Mouse (Mus musculus): ENCODE measurements around the gene Gm20696. TPM values are rescaled to one million over a fixed set of nuclear protein-coding genes. Genes with fewer than 3 reads are reported as not detected.
A peak's percentile ranks its signal among the peaks of the same experiment; 100 is the strongest.

Gene Gm20696
- polyA plus RNA-seq, 1 experiment from 2014 or later: 6.4 TPM

GRCm38 (mm10) chr6:99446801-99447415 is 219.7 kb downstream of the Gm20696 start:
- no peak for DNase-seq (ENCODE audit: low spot score)

GRCm38 (mm10) chr6:99443460-99443859 is 223.1 kb downstream of the Gm20696 start:
- DNase-seq (ENCODE audit: low spot score): no peak

- no peak for DNase-seq (ENCODE audit: low spot score)
Observed at GRCm38 (mm10) chr6:99441100-99441499, 225.5 kb downstream of the Gm20696 start.

GRCm38 (mm10) chr6:99440606-99441005 is 226.0 kb downstream of the Gm20696 start:
- no peak for DNase-seq (ENCODE audit: low spot score)

GRCm38 (mm10) chr6:99439878-99440361 is 226.7 kb downstream of the Gm20696 start:
- no peak for DNase-seq (ENCODE audit: low spot score)

GRCm38 (mm10) chr6:99439214-99439877 is 227.3 kb downstream of the Gm20696 start:
- DNase-seq (ENCODE audit: low spot score): no peak

- no peak for DNase-seq (ENCODE audit: low spot score)
Observed at GRCm38 (mm10) chr6:99436371-99436770, 230.2 kb downstream of the Gm20696 start.

- peak; percentile 35 for DNase-seq (ENCODE audit: low spot score)
Observed at GRCm38 (mm10) chr6:99435140-99435539, 231.5 kb downstream of the Gm20696 start.

GRCm38 (mm10) chr6:99433006-99433405 is 233.6 kb downstream of the Gm20696 start:
- peak; percentile 40 for DNase-seq (ENCODE audit: low spot score)

GRCm38 (mm10) chr6:99431941-99432340 is 234.7 kb downstream of the Gm20696 start:
- DNase-seq (ENCODE audit: low spot score): no peak

- DNase-seq (ENCODE audit: low spot score): no peak
Observed at GRCm38 (mm10) chr6:99430560-99430959, 236.0 kb downstream of the Gm20696 start.

GRCm38 (mm10) chr6:99429378-99430131 is 237.0 kb downstream of the Gm20696 start:
- DNase-seq (ENCODE audit: low spot score): no peak

GRCm38 (mm10) chr6:99428961-99429360 is 237.6 kb downstream of the Gm20696 start:
- no peak for DNase-seq (ENCODE audit: low spot score)

GRCm38 (mm10) chr6:99427301-99427700 is 239.3 kb downstream of the Gm20696 start:
- no peak for DNase-seq (ENCODE audit: low spot score)

GRCm38 (mm10) chr6:99425044-99425443 is 241.6 kb downstream of the Gm20696 start:
- no peak for DNase-seq (ENCODE audit: low spot score)

GRCm38 (mm10) chr6:99420666-99421065 is 245.9 kb downstream of the Gm20696 start:
- DNase-seq (ENCODE audit: low spot score): peak; percentile 27

GRCm38 (mm10) chr6:99412598-99412997 is 254.0 kb downstream of the Gm20696 start:
- DNase-seq (ENCODE audit: low spot score): no peak

- no peak for DNase-seq (ENCODE audit: low spot score)
Observed at GRCm38 (mm10) chr6:99409602-99410001, 257.0 kb downstream of the Gm20696 start.

- DNase-seq (ENCODE audit: low spot score): no peak
Observed at GRCm38 (mm10) chr6:99408880-99409279, 257.7 kb downstream of the Gm20696 start.

GRCm38 (mm10) chr6:99403755-99404390 is 262.7 kb downstream of the Gm20696 start:
- no peak for DNase-seq (ENCODE audit: low spot score)

GRCm38 (mm10) chr6:99402941-99403340 is 263.7 kb downstream of the Gm20696 start:
- DNase-seq (ENCODE audit: low spot score): no peak

- peak; percentile 48 for DNase-seq (ENCODE audit: low spot score)
Observed at GRCm38 (mm10) chr6:99402370-99402769, 264.2 kb downstream of the Gm20696 start.
